Mouse (Mus musculus) brown adipose tissue, adult 24 weeks (tissue): ENCODE data around the gene Sesn2. TPM values are rescaled to one million over a fixed set of nuclear protein-coding genes. Genes with fewer than 3 reads are reported as not detected.

ENCODE experiments used
- H3K27ac ChIP-seq: fragments of 200-500 bp; replicated peaks from 2 replicates; pipeline ENCODE4 v1.5.1; 2012; ENCODE audit warnings: low read depth, mild to moderate bottlenecking, low read length
- H3K4me1 ChIP-seq: fragments of 200-500 bp; 2 replicates; pipeline ENCODE4 v1.6.1; 2012; ENCODE audit warnings: low read length, mixed read lengths; ENCODE audit not compliant: control insufficient read depth, insufficient read depth, insufficient read length
- H3K4me3 ChIP-seq: fragments of 200-500 bp; 2 replicates; pipeline ENCODE4 v1.5.1; 2012; ENCODE audit warnings: low read depth, mild to moderate bottlenecking, low read length, moderate library complexity; ENCODE audit not compliant: insufficient read depth
- polyA plus RNA-seq: library from polyadenylated mRNA; stranded (reverse); fragments of >200 nt; gene quantifications from 2 replicates; pipeline ENCODE4 v1.2.4, GENCODE M21; 2012; ENCODE audit not compliant: missing spikeins, insufficient read depth, insufficient read length

The Sesn2 gene
- polyA plus RNA-seq, 1 experiment: 14.5 TPM

DNA sequence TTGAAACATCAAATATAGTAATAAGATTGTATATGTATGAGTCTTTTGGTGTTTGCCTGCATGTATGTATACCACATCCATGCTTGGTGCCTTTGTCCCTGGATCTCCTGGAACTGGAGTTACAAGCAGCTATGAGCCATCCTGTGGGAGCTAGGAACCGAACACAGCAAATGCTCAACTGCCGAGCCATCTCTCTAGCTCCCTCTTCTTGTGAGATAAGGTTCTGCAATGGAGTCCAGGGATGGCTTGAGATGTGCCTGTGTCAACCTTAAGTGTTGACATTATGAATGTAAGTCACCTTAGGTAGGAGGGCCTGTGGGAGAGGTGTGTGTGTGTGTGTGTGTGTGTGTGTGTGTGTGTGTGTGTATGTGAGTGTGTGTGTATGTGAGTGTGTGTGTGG lies 16.4 kb upstream of the Sesn2 start:
- Histone ChIP-seq H3K4me1 (no peaks in the 10 kb centered on the region), H3K4me3 (no peak overlapping the region), H3K27ac (no peak overlapping the region)

GRCm38 (mm10) chr4:132524808-132525207 lies 14.5 kb upstream of the Sesn2 start:
- Histone ChIP-seq H3K27ac (no peak overlapping the region), H3K4me3 (no peak overlapping the region), H3K4me1 (no peaks in the 10 kb centered on the region)

- Histone ChIP-seq H3K4me3 (no peak overlapping the region), H3K4me1 (no peaks in the 10 kb centered on the region), H3K27ac (no peak overlapping the region)
Measured at GRCm38 (mm10) chr4:132524321-132524741, 14.0 kb upstream of the Sesn2 start.

DNA sequence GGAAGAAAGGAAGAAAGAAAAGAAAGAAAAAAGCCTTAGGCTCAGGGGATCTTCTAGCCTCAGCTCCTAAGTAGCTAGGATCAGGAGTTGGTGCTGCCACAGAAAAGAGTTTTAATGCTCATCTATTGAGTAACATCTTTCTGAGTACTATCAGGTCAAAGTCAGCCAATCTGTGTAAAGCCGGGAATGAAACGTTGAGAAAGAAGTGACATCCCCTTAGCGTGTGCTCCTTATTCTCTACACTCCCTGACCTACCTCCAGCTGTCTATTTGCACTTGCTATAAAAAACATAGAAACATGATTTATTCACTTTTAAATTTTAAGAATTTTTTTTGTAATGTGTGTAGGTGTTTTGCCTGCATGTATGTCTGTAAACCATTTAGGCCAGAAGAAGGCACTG lies 8.9 kb upstream of the Sesn2 start:
- no peak overlapping the region for H3K4me3 ChIP-seq
- no peak overlapping the region for H3K27ac ChIP-seq
- H3K4me1 ChIP-seq: no peaks in the 10 kb centered on the region; the same call in 1 of the 2 replicates

DNA sequence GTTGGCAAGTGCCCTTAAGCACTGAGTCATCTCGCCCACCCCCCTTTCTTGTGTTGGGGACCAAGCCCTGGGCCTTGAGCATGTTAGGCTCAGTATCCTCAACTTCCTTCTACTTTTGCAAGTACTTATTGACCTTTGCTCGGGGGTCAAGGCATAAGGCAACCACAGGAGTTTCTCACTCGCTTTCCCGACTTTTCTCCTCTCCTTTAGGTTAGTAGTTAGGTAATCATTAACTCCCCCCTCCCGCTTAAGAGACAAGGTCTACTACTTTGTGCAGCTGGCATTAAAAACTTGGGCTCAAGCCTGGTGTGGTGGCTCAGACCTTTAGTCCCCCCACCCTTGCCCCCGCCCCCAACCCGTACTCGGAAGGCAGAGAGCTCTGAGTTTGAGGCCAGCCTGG lies 7.8 kb upstream of the Sesn2 start:
- no peak overlapping the region for H3K4me3 ChIP-seq
- H3K4me1 ChIP-seq: no peaks in the 10 kb centered on the region; the same call in 1 of the 2 replicates
- H3K27ac ChIP-seq: no peak overlapping the region

- no peaks in the 10 kb centered on the region; the same call in 1 of the 2 replicates for H3K4me1 ChIP-seq
- H3K27ac ChIP-seq: peak overlapping the region; percentile 91
- peak overlapping the region; percentile 54 for H3K4me3 ChIP-seq
Measured at GRCm38 (mm10) chr4:132515369-132516155, 5.3 kb upstream of the Sesn2 start.

DNA sequence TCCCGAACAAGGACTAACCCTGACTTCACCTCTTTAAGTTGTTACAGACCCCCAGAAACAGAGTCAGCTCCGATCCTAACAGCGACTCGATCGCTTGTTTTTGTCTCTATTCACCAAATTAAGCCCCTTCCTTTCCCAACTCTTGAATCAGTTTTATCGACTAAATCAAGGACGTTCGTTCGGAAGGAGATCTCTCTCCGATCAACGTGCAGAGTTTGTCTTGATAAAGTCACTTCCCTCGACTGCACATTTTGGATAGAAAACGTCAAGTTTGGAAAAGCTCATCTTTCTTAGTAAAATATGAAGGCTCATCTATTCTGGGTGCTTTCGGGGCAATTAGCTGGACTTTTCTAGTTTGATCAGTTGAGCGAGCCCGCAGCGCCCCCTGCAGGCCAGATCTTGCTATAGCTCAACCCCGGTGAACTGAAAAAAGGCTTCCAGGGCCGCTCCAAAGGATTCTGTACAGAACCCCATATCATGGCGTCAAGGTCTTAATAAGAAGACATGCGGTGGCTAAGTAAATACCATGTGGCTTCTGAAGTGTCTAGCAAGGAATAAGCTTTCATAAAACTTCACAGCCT lies 4.3 kb upstream of the Sesn2 start:
- peak overlapping the region; percentile 91 for H3K27ac ChIP-seq
- peak overlapping the region; percentile 54 for H3K4me3 ChIP-seq
- no peaks in the 10 kb centered on the region; the same call in 1 of the 2 replicates for H3K4me1 ChIP-seq

DNA sequence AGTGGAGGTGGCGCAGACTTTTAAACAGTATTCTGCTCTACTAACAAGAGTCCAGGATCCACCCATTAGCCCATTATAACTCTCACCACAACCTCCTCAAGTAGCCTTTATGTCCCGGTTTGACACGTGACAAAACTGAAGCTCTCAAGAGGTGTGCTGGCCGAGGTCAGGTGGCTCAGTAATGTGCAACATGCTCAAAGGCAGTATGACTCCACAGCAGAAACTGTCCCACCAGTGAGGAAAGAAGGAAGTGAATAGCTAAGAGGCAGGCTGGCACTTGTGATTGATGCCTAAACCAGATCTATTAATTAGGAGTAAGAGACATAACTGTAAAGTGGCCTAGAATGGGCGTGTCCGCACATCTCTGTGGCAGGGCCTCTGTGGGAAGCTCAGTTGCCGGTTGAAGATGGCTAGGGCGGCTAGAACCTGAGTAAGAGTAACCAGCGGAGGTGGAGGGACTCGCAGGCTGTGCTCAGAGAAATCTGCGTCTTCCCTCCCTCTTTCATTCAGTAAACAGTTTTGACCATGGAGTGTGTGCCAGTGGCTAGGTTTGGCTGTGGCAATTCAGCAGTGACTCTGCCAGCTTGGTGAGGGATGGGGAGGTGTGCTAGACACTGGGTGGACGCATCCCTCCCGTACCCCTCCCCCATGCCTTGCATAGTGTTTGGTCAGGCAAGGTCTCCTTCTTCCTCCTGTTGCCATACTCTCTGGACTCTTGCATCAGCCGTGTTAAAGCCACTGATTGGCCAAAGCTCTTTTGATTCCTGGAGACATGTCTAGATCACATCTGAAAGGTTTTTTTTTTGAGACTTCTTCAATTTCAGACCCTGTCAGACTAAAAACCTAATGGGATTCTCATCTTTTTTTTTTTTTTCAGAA lies 3.3 kb upstream of the Sesn2 start:
- H3K4me1 ChIP-seq: no peaks in the 10 kb centered on the region; the same call in 1 of the 2 replicates
- H3K27ac ChIP-seq: no peak overlapping the region
- H3K4me3 ChIP-seq: no peak overlapping the region

DNA sequence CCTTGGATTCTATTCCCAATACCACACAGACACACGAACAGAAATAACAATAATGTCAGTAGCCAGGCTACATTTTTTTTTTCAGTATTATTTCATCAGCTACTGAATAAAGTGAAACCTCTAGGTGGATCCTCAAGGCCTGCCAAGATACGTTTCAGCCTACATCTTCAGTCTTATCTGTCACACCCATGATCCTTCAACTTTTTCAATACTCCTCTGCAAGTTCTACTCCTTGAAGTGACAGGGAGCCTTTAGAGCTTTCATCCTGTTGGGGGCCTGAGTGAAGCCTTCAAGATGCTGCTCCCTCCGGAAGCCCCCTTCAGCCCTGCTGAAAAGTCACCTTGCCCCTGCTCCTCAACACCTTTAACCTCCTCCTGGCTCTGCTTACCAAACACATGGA lies 1.8 kb upstream of the Sesn2 start:
- Histone ChIP-seq H3K4me1 (no peaks in the 10 kb centered on the region; the same call in 1 of the 2 replicates), H3K27ac (no peak overlapping the region), H3K4me3 (no peak overlapping the region)

- peak overlapping the region; percentile 80 for H3K4me3 ChIP-seq
- H3K4me1 ChIP-seq: no peaks in the 10 kb centered on the region; the same call in 1 of the 2 replicates
- H3K27ac ChIP-seq: peak overlapping the region; percentile 63
Measured at GRCm38 (mm10) chr4:132509621-132510296, 542 bp downstream of the Sesn2 start.

DNA sequence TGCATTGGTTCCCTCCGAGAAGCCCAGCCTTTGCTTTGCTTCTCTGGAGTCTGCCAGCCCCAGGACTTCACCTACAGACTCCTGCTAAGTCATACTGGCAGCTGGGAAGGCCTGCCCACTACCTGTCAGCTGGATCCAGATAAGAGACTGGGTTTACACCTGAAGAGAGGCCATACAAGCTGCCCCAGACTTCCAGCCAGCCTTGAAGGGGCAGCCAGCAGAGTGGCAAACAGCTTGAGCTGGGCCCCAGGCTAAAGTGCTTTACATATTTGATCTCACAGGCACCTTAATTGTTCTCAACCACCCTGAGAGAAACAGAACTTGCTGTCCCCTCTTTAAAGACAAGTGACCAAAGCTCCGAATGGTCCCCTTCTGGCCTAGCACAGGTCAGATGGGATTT lies 3.1 kb downstream of the Sesn2 start:
- Histone ChIP-seq H3K4me1 (no peaks in the 10 kb centered on the region), H3K4me3 (no peak overlapping the region), H3K27ac (no peak overlapping the region)

GRCm38 (mm10) chr4:132506250-132506649 lies 4.1 kb downstream of the Sesn2 start:
- Histone ChIP-seq H3K27ac (no peak overlapping the region), H3K4me1 (no peaks in the 10 kb centered on the region), H3K4me3 (no peak overlapping the region)

DNA sequence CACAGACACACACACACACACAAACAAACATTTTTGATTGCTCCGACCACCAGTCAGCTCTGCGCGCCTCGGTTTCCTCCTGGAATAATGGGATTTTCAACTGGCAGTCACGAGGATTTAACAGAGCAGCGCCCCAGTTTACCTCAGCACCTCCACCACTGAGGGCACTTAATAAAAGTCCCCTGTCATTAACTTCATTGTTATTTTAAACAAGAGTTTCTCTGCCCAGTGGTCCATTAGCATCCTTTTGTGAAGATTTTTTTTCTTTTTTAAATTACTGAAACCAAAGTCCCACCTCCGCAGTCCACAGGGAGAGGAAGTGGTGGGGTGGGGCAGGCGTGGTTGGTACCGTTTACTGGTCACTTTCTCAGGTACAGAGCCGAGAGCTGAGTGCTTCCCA lies 4.5 kb downstream of the Sesn2 start:
- no peaks in the 10 kb centered on the region for H3K4me1 ChIP-seq
- H3K27ac ChIP-seq: no peak overlapping the region

DNA sequence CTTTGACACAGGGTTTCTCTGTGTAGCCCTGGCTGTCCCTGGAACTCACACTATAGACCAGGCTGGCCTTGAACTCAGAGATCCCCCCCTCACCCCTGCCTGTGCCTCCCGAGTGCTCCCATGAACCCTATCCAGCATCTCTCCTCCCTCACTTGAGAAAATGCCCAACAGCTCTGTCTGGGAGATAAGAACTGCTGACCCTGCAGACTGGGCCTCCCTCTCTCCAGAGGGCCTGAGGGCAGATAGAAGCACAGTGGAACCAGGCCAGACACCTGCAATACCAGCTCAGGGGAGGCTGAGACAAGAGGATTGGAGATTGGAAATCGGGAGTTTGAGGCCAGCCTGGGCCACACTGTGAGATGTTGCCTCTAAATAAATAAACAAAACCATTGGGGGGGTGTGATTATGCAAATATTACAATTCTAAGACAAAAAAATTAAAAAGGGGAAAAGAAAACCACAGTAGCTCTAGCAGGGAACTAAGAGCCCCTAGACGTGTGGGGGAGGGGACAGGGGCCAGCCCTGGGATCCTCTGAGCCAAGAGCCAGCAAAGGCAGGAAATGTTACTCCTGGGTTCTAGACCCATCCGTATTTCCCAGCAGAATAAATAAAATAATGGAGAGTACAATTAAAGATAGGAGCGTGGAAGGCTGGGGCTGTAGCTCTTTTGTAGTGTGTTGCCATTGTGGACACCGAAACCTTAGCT lies 5.1 kb downstream of the Sesn2 start:
- H3K4me3 ChIP-seq: no peak overlapping the region

More for the DNA sequence above, 4.5 kb downstream of the Sesn2 start:
- H3K4me3 ChIP-seq: no peak overlapping the region

More for the DNA sequence above, 5.1 kb downstream of the Sesn2 start:
- Histone ChIP-seq H3K4me1 (no peaks in the 10 kb centered on the region), H3K27ac (no peak overlapping the region)
